Mouse (Mus musculus) B cell, adult 2 months (primary cell): ENCODE measurements around the gene Mthfd2.
A peak's percentile ranks its signal among the peaks of the same experiment; 100 is the strongest.

Source experiments
- DNase-seq, 2 experiments: peaks; one replicate each; pipeline ENCODE4 v3.0.0; 2022

The Mthfd2 gene

GRCm38 (mm10) chr6:83327591-83328190, 2.0 kb upstream of the Mthfd2 start:
- DNase-seq, result peak; percentile 50 to 56

- DNase-seq, result no peak
Measured at GRCm38 (mm10) chr6:83326761-83327160, 1.1 kb upstream of the Mthfd2 start.

- DNase-seq, result peak in 1 of 2 experiments; percentile 16
Measured at GRCm38 (mm10) chr6:83326394-83326736, 657 bp upstream of the Mthfd2 start.

- peak; percentile 11 to 21 for DNase-seq
Measured at GRCm38 (mm10) chr6:83323652-83324419, 1.9 kb downstream of the Mthfd2 start.

GRCm38 (mm10) chr6:83322794-83323193, 2.9 kb downstream of the Mthfd2 start:
- no peak for DNase-seq

- peak; percentile 44 to 57 for DNase-seq
Measured at GRCm38 (mm10) chr6:83321927-83322326, 3.8 kb downstream of the Mthfd2 start.

- peak; percentile 88 for DNase-seq
Measured at GRCm38 (mm10) chr6:83317108-83317741, 8.5 kb downstream of the Mthfd2 start.

GRCm38 (mm10) chr6:83316022-83316421, 9.7 kb downstream of the Mthfd2 start:
- no peak for DNase-seq

GRCm38 (mm10) chr6:83315293-83315692, 10.4 kb downstream of the Mthfd2 start:
- no peak for DNase-seq

- no peak for DNase-seq
Measured at GRCm38 (mm10) chr6:83312514-83312913, 13.2 kb downstream of the Mthfd2 start.

GRCm38 (mm10) chr6:83312021-83312420, 13.7 kb downstream of the Mthfd2 start:
- no peak for DNase-seq

GRCm38 (mm10) chr6:83311206-83311605, 14.5 kb downstream of the Mthfd2 start:
- no peak for DNase-seq

GRCm38 (mm10) chr6:83309017-83309416, 16.7 kb downstream of the Mthfd2 start:
- DNase-seq, result peak; percentile 47

- DNase-seq, result no peak
Measured at GRCm38 (mm10) chr6:83302264-83302663, 23.4 kb downstream of the Mthfd2 start.

GRCm38 (mm10) chr6:83301294-83301693, 24.4 kb downstream of the Mthfd2 start:
- no peak for DNase-seq

GRCm38 (mm10) chr6:83300447-83301229, 25.1 kb downstream of the Mthfd2 start:
- no peak for DNase-seq

GRCm38 (mm10) chr6:83280256-83280955, 45.3 kb downstream of the Mthfd2 start:
- DNase-seq, result peak; percentile 41 to 46

- peak; percentile 46 to 52 for DNase-seq
Measured at GRCm38 (mm10) chr6:83278881-83279280, 46.8 kb downstream of the Mthfd2 start.

- no peak for DNase-seq
Measured at GRCm38 (mm10) chr6:83277151-83277550, 48.6 kb downstream of the Mthfd2 start.

- DNase-seq, result peak in 1 of 2 experiments; percentile 8
Measured at GRCm38 (mm10) chr6:83273733-83274132, 52.0 kb downstream of the Mthfd2 start.

- peak; percentile 55 to 61 for DNase-seq
Measured at GRCm38 (mm10) chr6:83268144-83269010, 57.3 kb downstream of the Mthfd2 start.
